Mouse (Mus musculus) heart, postnatal 14 days (tissue): ENCODE results near the gene Tspan11. TPM values are rescaled to one million over a fixed set of nuclear protein-coding genes. Genes with fewer than 3 reads are reported as not detected.

Experiments used
- DNase-seq, 2 experiments: peaks; one replicate each; pipeline ENCODE4 v3.0.0; 2021 to 2022
- intact Hi-C: fragments of 180-260 bp; cut with DNase I; formaldehyde crosslinking; loops from one replicate; pipeline ENCODE4 v1.15.1; 2025
- total RNA-seq, 2 experiments: library from RNA; stranded (reverse); gene quantifications; 2 replicates each; pipeline ENCODE4 v1.2.3; 2021

Gene Tspan11
- total RNA-seq, 2 experiments from 2014 or later, result 3.1 to 3.3 TPM

GRCm38 (mm10) chr6:127875883-127876282, 11.5 kb upstream of the Tspan11 start:
- intact Hi-C loops, result no loop called here
- DNase-seq, result no peak

DNA sequence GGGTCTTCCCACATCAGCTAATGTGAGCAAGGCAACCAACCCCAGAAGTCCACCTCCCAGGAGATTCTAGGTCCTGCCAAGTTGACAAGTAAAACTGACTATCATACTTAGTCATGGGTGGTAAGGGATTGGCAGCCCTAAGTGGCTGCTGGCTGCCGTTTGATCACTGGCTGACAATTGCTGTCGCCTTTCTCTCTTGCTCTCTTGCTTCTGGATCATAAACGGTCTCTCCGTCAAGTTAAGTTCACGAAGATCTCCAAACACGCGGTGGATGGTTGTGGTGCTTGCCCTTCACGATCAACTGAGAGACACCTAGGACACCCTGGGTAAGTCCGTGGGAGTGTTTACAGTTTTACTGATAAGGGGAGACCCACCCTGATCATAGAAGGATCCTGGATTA, 11.0 kb upstream of the Tspan11 start:
- intact Hi-C loops, result no loop called here
- DNase-seq, result no peak

DNA sequence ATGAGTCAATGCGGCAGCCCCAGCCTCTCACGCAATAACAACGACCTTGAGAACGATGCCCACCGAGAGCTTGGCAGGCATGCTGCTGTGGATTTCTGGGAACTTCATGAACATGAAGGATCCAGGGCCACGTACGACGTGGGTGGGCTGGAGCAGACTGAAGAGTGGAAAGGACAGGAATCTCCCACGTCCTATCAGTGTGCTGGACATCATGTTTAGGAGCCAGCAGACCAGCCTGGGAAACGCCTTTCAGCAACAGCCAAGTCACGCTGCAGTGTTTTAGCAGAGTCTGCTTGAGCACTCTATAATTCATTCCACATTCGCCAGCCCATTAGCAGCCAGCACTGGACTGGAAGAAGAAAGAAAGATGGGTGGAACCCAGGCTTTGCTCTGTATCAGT, 10.4 kb upstream of the Tspan11 start:
- intact Hi-C loops, result no loop called here
- peak in 1 of 2 experiments; percentile 27 for DNase-seq

DNA sequence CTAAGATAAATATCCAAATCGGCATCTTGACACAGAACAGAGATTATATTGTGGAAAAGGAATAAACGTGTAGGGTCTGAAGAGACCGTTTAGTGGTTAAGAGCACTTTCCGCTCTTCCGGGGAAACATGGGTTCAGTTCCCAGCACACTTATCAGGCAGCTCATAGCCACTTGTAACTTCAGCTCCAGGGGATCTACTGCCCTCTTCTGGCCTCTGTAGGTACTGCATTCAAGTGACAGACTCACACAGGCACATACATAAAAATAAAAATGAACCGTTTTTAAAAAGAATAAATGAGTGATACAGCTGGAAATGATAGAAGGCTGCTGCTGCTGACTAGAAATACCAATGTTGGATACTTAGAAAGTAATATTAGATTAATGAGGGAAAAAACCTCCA, 7.9 kb upstream of the Tspan11 start:
- intact Hi-C loops, result no loop called here
- DNase-seq, result no peak

DNA sequence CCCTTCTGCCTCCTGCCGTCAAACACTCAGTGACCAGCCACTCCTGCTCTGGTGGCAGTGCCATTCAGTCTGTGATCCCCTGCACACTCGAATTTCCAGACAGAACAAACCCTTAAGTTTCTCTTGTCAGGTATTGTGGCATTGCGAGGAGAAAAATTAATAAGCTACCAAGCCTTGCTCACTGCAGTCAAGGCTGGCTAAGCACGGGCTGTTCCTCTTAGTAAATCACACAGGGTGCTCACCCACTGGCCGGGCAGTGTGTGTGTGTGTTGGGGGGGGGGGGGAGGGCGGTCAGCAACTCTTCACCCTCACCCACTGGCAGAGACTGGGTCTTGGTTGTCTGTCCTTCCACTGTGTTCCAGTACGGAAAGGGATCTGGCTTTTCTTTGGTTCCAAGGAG, 473 bp upstream of the Tspan11 start:
- intact Hi-C loops, result no loop called here
- no peak for DNase-seq

GRCm38 (mm10) chr6:127888581-127888980, 1.2 kb downstream of the Tspan11 start:
- intact Hi-C loops, result loop anchor here (2.0 kb wide), 1 partner anchor 30 kb away; no protein-coding TSS in a partner anchor
- no peak for DNase-seq

- no peak for DNase-seq
- intact Hi-C loops, result no loop called here
Measured at GRCm38 (mm10) chr6:127893611-127894010, 6.2 kb downstream of the Tspan11 start.

DNA sequence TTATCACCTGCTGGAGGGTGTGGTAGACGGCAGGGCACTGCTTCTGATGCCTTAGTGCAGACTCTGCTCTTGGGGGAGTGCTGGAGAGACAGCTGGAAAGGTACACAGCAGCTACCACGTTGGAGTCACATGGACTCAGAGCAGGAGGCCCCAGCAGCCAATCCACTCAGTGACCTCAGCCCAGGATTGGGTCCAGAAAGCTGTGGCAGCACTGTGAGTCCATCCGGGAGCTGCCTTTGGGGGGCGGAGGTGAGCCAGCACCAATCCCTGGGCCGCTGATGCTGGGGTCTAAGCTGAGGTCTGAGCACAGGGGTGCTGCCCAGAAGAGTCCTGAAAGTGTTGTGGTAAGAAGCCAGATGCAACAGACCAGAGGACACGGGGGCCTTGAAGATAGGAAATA, 7.6 kb downstream of the Tspan11 start:
- intact Hi-C loops, result no loop called here

DNA sequence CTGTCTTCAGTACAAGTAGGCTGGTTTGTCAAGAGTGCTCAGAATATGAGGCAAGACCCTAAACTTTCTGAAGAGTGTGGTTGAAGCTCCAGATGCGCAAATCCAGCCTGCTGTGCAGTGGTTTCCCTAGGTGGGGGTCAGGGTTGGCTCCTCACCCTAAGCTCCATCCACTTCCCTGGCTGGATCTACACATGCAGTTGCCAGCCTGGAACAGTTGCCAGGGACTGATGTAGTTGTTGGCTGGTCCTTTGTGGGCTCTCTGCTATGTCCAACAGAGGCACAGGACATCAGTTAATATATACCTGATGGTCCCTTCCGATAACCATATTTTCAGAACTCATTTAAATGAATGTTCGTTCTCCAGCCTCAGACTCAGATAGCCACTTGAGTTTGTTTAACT, 9.0 kb downstream of the Tspan11 start:
- intact Hi-C loops, result no loop called here
- DNase-seq, result no peak

More for the DNA sequence above, 7.6 kb downstream of the Tspan11 start:
- no peak for DNase-seq

DNA sequence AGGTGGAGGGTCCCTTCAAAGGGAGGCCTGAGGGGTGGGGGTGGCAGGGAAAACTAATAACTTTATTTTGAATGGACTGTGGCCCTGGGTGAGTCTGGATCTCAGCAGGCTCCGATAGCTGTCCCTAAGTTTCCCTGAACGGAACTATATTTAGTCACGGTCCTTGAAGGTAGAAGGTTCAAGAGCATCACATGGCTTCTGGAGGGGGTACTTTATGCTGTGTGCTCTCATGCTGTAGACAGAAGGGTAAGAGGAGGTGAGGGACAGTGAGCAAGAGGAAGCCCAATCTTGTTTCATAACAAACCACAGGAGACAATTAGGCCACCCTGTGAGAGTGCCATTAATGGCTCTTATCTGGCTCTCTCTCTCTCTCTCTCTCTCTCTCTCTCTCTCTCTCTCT, 10.0 kb downstream of the Tspan11 start:
- intact Hi-C loops, result no loop called here
- no peak for DNase-seq

DNA sequence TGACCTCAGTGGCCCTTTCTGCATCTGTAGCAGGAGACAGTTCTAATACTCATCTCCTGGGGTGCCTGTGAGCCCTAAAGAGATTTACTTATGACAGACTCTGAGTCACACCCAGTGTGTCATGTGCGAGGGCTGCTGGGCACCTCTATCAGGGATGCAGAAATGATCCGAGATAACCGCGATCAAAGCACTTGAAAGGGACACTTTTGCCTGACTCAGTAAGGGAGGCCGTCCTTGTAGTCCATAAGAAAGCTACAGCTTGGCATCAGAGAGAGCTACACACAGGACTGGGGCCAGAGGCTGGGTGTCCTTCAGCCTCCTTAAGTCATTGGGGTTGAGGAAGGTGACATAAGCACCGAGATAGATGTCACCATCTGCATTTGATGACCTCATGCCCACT, 12.7 kb downstream of the Tspan11 start:
- intact Hi-C loops, result no loop called here

GRCm38 (mm10) chr6:127901261-127901660, 13.9 kb downstream of the Tspan11 start:
- DNase-seq, result no peak
- intact Hi-C loops, result no loop called here

More for the DNA sequence above, 12.7 kb downstream of the Tspan11 start:
- DNase-seq, result no peak

GRCm38 (mm10) chr6:127901669-127902068, 14.3 kb downstream of the Tspan11 start:
- intact Hi-C loops, result no loop called here
- DNase-seq, result peak; percentile 61 to 70

DNA sequence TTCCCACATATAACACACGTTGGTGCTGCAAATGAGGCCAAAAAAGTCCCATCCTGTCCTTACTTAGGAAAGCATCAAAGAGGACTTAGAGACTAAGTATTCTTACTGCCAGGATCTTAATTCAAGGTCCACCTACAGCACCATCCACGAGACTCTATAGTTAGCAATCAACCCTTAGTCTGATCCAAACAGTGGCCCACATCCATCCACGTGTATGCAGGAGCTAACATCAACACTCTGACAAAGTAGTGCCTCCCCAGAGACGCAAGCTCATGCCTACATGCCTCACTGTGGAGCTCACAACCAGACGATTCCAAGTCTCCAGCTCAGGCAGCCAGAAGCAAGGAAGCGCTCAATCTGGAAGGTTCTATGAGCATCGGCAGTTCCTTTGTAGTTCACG, 15.2 kb downstream of the Tspan11 start:
- no peak for DNase-seq
- intact Hi-C loops, result no loop called here

- DNase-seq, result no peak
- intact Hi-C loops, result no loop called here
Measured at GRCm38 (mm10) chr6:127910638-127911037, 23.2 kb downstream of the Tspan11 start.

DNA sequence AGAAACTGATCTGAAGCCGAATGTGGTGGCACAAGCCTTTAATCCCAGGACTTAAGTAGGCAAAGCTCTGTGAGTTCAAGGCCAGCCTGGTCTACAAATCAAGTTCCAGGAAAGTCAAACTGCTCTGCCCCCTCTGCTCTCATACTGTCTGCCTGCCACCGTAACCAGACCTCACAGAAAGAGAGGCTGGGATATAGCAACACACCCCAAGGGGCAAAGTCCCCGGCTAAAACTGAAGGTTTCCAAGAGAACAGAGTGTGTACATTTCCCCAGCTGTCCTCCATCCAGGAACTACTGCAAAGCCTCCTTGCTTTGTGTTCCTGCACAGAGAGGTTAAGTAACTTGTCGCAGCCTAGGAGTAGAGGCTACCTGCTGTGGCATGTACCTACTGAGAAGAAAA, 24.3 kb downstream of the Tspan11 start:
- no peak for DNase-seq
- intact Hi-C loops, result no loop called here

DNA sequence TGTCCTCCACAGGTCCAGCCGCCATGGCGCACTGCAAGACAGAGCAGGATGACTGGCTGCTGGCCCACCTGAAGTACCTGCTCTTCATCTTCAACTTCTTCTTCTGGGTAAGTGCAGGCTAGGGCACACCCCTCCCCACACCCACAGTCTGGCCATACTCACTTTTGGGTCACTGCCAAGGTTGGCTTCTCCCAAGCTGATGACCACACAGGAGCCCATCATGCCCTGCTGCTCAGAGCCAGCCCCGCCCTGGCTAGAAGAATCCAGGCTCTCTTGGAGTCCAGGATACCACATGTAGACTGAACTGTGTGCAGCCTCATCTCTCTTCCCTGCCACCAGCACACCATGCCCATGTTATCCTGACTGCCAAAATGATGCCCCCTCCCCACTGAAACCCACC, 25.5 kb downstream of the Tspan11 start:
- intact Hi-C loops, result no loop called here
- no peak for DNase-seq

GRCm38 (mm10) chr6:127916993-127917392, 29.6 kb downstream of the Tspan11 start:
- intact Hi-C loops, result no loop called here
- no peak for DNase-seq

- no peak for DNase-seq
- intact Hi-C loops, result loop anchor here (2.0 kb wide), 1 partner anchor 29 kb away; no protein-coding TSS in a partner anchor
Measured at GRCm38 (mm10) chr6:127917712-127918111, 30.3 kb downstream of the Tspan11 start.

DNA sequence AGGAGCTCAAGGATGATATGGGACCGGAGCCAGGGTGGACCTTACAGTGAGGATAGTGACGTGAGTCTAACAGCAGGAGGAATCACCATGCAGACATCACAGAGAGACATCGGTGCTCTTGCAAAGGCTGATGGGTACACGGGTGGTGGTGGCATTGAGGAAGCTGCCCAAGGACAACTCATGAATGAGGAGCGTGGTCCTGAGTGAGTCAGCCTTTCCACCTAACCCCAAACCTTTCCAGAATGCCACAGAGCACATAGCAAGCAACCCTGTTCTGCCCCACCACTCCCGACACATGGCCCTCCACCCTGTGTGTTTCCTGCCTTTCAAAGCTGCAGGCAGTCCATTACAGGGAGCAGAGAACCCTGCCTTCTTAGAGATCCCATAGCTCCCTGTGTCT, 32.1 kb downstream of the Tspan11 start:
- intact Hi-C loops, result loop anchor here (2.0 kb wide), 1 partner anchor 31 kb away; no protein-coding TSS in a partner anchor
- no peak for DNase-seq

GRCm38 (mm10) chr6:127920652-127921051, 33.3 kb downstream of the Tspan11 start:
- peak; percentile 79 to 88 for DNase-seq
- intact Hi-C loops, result loop anchor here (1.0 to 5.0 kb wide), 2 partner anchors 303 to 378 kb away; no protein-coding TSS in a partner anchor

- no peak for DNase-seq
- intact Hi-C loops, result loop anchor here (5.0 kb wide), 1 partner anchor 380 kb away; no protein-coding TSS in a partner anchor
Measured at GRCm38 (mm10) chr6:127921996-127922395, 34.6 kb downstream of the Tspan11 start.

DNA sequence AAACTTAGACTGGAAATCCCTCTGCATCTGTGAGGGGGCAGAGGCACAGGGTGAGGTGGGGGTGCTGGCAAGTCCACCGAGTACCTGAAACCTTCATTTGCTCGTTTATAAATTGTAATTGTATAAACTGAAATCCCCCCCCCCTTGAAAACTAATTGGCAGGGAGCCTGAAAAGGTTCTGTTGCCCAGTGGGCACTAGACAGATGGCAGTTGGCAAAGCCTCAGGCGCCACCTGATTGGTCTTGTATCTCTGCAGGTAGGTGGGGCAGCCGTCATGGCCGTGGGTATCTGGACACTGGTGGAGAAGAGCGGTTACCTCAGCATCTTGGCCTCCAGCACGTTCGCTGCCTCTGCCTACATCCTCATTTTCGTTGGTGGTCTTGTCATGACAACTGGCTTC, 35.9 kb downstream of the Tspan11 start:
- no peak for DNase-seq
- intact Hi-C loops, result loop anchor here (5.0 kb wide), 1 partner anchor 381 kb away; no protein-coding TSS in a partner anchor
